Mouse (Mus musculus) adrenal gland, adult (tissue): ENCODE results near the gene Msmb.

ENCODE experiments used
- DNase-seq, 2 experiments: peaks; one replicate each; pipeline ENCODE4 v3.0.0; 2022 to 2023; ENCODE audit warnings: low spot score in 1 of 2; ENCODE audit not compliant: inconsistent age in 2 of 2

The Msmb gene

GRCm38 (mm10) chr14:32145809-32146511, 4.1 kb downstream of the Msmb start:
- DNase-seq, result no peak

- DNase-seq, result no peak
These were observed 4.8 kb downstream of the Msmb start for GRCm38 (mm10) chr14:32146578-32146977.

GRCm38 (mm10) chr14:32150872-32151271, 9.0 kb downstream of the Msmb start:
- DNase-seq, result no peak

GRCm38 (mm10) chr14:32152243-32152965, 10.6 kb downstream of the Msmb start:
- DNase-seq, result no peak

GRCm38 (mm10) chr14:32153156-32153555, 11.3 kb downstream of the Msmb start:
- peak in 1 of 2 experiments; percentile 56 for DNase-seq

GRCm38 (mm10) chr14:32154758-32155157, 12.9 kb downstream of the Msmb start:
- no peak for DNase-seq

GRCm38 (mm10) chr14:32159150-32159670, 17.4 kb downstream of the Msmb start:
- no peak for DNase-seq

DNA sequence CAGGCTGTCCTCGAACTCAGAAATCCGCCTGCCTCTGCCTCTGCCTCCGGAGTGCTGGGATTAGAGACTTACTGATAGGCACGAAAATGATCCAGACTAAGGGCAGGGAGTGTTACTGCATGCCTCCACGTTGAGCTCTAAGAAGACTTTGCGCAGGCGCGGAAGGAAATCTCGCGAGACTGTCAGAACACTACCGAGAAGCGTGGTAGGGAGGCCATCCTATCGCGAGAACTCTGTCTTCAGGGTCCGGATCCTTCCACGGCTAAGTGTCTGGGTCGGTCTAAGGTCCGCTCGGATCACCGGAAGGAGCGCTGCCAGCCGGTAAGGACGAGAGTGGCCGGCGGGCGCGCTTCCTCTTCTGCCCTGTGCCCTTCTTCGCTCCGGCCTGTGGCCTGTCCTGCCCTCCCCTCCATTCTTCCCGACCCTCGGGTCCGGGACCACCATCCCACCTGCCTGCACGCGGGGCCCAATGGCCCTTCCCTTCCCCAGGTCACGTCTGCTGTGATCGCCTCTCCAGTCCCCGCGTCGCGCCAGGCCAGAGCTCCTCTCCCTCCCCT, 17.9 kb downstream of the Msmb start, which contains the start of gene Ncoa4:
Ncoa4 (plus strand) TSS at position 176 of the 557 bp plus-strand sequence.
- DNase-seq, result peak; percentile 98 to 100

- peak in 1 of 2 experiments; percentile 54 for DNase-seq
These were observed 18.7 kb downstream of the Msmb start for GRCm38 (mm10) chr14:32160563-32160962.

- no peak for DNase-seq
These were observed 19.5 kb downstream of the Msmb start for GRCm38 (mm10) chr14:32161090-32161885.

GRCm38 (mm10) chr14:32162231-32162630, 20.4 kb downstream of the Msmb start:
- no peak for DNase-seq

GRCm38 (mm10) chr14:32163203-32163888, 21.5 kb downstream of the Msmb start:
- no peak for DNase-seq

GRCm38 (mm10) chr14:32164173-32165051, 22.6 kb downstream of the Msmb start:
- no peak for DNase-seq

DNA sequence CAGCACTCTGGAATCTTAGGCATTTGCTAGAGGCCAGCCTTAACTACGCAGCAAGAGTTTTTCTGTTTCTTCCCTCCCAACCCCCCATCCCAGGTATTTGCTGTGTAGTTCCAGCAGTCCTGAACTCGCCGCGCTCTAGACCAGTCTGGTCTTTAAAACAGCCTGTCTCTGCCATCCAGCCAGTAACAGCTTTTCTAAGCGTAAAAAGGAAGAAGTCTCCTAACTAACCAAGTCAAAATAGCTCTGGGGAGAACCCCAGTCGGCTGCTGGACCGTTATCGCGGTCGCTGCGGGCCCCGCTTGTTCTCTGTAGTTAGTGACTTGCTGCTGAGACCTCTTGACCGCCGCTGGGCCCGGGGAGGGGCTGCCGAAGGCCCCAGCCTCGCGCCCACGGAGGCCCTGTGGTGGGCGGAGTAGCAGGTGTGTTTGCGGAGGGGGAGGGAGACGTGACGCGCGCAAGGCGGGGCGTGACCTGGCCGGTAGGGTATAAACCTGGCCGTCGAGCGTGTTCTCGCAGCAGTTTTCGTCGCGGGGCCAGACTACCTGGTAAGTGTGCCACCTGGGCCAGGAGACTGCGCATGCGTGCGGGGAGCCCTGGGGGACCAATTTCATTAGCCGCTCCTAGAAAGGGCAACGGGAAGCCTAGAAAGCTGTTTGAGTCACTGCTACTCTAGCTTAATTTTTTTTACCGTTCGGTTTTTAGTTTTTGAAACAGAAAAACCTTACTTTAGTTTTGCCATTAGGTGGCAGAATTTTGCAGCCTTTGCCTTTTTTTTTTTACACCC, 23.6 kb downstream of the Msmb start:
- DNase-seq, result peak; percentile 77 to 93

GRCm38 (mm10) chr14:32166062-32166441, 24.2 kb downstream of the Msmb start:
- DNase-seq, result peak in 1 of 2 experiments; percentile 64

- DNase-seq, result no peak
These were observed 25.0 kb downstream of the Msmb start for GRCm38 (mm10) chr14:32166840-32167239.

DNA sequence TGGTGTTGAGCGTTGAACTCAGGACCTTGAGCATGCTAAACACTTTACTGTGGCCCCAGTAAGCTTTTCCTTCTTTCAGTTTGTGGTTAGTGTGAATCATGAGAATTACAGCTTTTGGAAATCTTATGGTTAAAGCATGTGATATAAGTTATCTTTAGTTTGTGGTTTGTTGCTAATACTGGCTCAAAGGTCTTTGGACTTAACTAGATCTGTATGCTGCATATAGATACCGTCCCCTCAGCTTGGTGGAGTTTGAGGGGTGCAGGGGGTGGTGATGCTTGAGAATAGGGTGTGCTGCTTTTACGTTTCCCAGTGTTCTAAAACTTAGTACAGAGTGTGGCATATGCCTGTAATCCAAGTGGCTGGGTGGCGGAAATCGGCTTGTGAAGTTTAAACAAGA, 25.5 kb downstream of the Msmb start:
- DNase-seq, result no peak

- DNase-seq, result peak in 1 of 2 experiments; percentile 66
These were observed 26.9 kb downstream of the Msmb start for GRCm38 (mm10) chr14:32168653-32169231.
